Mouse (Mus musculus) lung, postnatal 14 days (tissue): ENCODE results near the gene Sh3bgrl2.
A peak's percentile ranks its signal among the peaks of the same experiment; 100 is the strongest.

Experiments used
- DNase-seq: peaks from one replicate; pipeline ENCODE4 v3.0.0; 2021

Sh3bgrl2 gene

GRCm38 (mm10) chr9:83631920-83632319 lies 83.8 kb downstream of the Sh3bgrl2 start:
- DNase-seq: no peak

- DNase-seq: no peak
These were observed 86.6 kb downstream of the Sh3bgrl2 start for GRCm38 (mm10) chr9:83634703-83635102.

GRCm38 (mm10) chr9:83635997-83636396 lies 87.9 kb downstream of the Sh3bgrl2 start:
- no peak for DNase-seq

- no peak for DNase-seq
These were observed 95.0 kb downstream of the Sh3bgrl2 start for GRCm38 (mm10) chr9:83643139-83643538.

GRCm38 (mm10) chr9:83643833-83644232 lies 95.7 kb downstream of the Sh3bgrl2 start:
- no peak for DNase-seq

GRCm38 (mm10) chr9:83646215-83646614 lies 98.1 kb downstream of the Sh3bgrl2 start:
- no peak for DNase-seq

GRCm38 (mm10) chr9:83646691-83647090 lies 98.6 kb downstream of the Sh3bgrl2 start:
- no peak for DNase-seq

- DNase-seq: no peak
These were observed 100.0 kb downstream of the Sh3bgrl2 start for GRCm38 (mm10) chr9:83647919-83648705.

GRCm38 (mm10) chr9:83648733-83649132 lies 100.6 kb downstream of the Sh3bgrl2 start:
- no peak for DNase-seq

- DNase-seq: no peak
These were observed 103.9 kb downstream of the Sh3bgrl2 start for GRCm38 (mm10) chr9:83652015-83652414.

- no peak for DNase-seq
These were observed 104.6 kb downstream of the Sh3bgrl2 start for GRCm38 (mm10) chr9:83652590-83653172.

- DNase-seq: no peak
These were observed 106.5 kb downstream of the Sh3bgrl2 start for GRCm38 (mm10) chr9:83654601-83655000.

GRCm38 (mm10) chr9:83656960-83657651 lies 109.0 kb downstream of the Sh3bgrl2 start:
- DNase-seq: no peak

GRCm38 (mm10) chr9:83657652-83658002 lies 109.5 kb downstream of the Sh3bgrl2 start:
- no peak for DNase-seq

GRCm38 (mm10) chr9:83659081-83659480 lies 111.0 kb downstream of the Sh3bgrl2 start:
- DNase-seq: no peak

GRCm38 (mm10) chr9:83661811-83662210 lies 113.7 kb downstream of the Sh3bgrl2 start:
- no peak for DNase-seq

- peak; percentile 9 for DNase-seq
These were observed 116.1 kb downstream of the Sh3bgrl2 start for GRCm38 (mm10) chr9:83663981-83664897.

- DNase-seq: no peak
These were observed 116.8 kb downstream of the Sh3bgrl2 start for GRCm38 (mm10) chr9:83664951-83665350.

- DNase-seq: no peak
These were observed 118.9 kb downstream of the Sh3bgrl2 start for GRCm38 (mm10) chr9:83667031-83667430.

- DNase-seq: no peak
These were observed 131.5 kb downstream of the Sh3bgrl2 start for GRCm38 (mm10) chr9:83679626-83680025.

GRCm38 (mm10) chr9:83681661-83682655 lies 133.8 kb downstream of the Sh3bgrl2 start:
- DNase-seq: no peak
